Mouse (Mus musculus) stomach, postnatal 0 days (tissue): ENCODE measurements around the gene Lgr4. TPM values are rescaled to one million over a fixed set of nuclear protein-coding genes. Genes with fewer than 3 reads are reported as not detected.

Source experiments
- ATAC-seq: fragments of 200-750 bp; cut with Nextera tagmentation; 2 replicates; pipeline ENCODE4 v1.8.0; 2017; ENCODE audit not compliant: low FRiP score, low TSS enrichment
- DNase-seq: peaks from one replicate; pipeline ENCODE4 v3.0.0-alpha.2; 2016; ENCODE audit warnings: low spot score
- H3K27ac ChIP-seq: fragments of 300-500 bp; sonication (generic); replicated peaks from 2 replicates; pipeline ENCODE4 v1.5.1; 2014; ENCODE audit warnings: mild to moderate bottlenecking, control low read depth
- H3K27me3 ChIP-seq: fragments of 300-500 bp; sonication (generic); 2 replicates; pipeline ENCODE4 v1.6.1; 2014; ENCODE audit warnings: low read length; ENCODE audit not compliant: control insufficient read depth, insufficient read depth
- H3K36me3 ChIP-seq: fragments of 300-500 bp; sonication (generic); 2 replicates; pipeline ENCODE4 v1.6.1; 2014; ENCODE audit warnings: low read length, mixed read lengths; ENCODE audit not compliant: control insufficient read depth, insufficient read depth
- H3K4me1 ChIP-seq: fragments of 300-500 bp; sonication (generic); replicated peaks from 2 replicates; pipeline ENCODE4 v1.6.1; 2014; ENCODE audit warnings: antibody characterized with exemption; ENCODE audit not compliant: control insufficient read depth, insufficient read depth
- H3K4me2 ChIP-seq: fragments of 300-500 bp; sonication (generic); replicated peaks from 2 replicates; pipeline ENCODE4 v1.6.1; 2014; ENCODE audit warnings: low read depth, mild to moderate bottlenecking, control low read depth, moderate library complexity
- H3K4me3 ChIP-seq: fragments of 300-500 bp; sonication (generic); 2 replicates; pipeline ENCODE4 v1.5.1; 2014; ENCODE audit warnings: low read depth, low read length, control low read depth
- H3K9ac ChIP-seq: fragments of 300-500 bp; sonication (generic); 2 replicates; pipeline ENCODE4 v1.6.1; 2014; ENCODE audit warnings: mild to moderate bottlenecking, low read length, control low read depth, mixed read lengths
- H3K9me3 ChIP-seq: fragments of 300-500 bp; sonication (generic); 2 replicates; pipeline ENCODE4 v1.6.1; 2016; ENCODE audit warnings: low read length; ENCODE audit not compliant: control insufficient read depth
- CTCF ChIP-seq: IDR thresholded peaks from 2 replicates; pipeline ENCODE4 v1.5.1; 2016; ENCODE audit warnings: antibody characterized with exemption, low read depth, mild to moderate bottlenecking, moderate library complexity
- EP300 ChIP-seq: optimal IDR thresholded peaks from 2 replicates; pipeline ENCODE3; 2016; ENCODE audit warnings: antibody characterized with exemption
- WGBS: fragments of 180-500 bp; shearing (Covaris S2); extraction: QIAGEN DNeasy Blood & Tissue Kit; methylation state at CpG from one replicate; pipeline ENCODE4 v1.1.7; 2014; 5-methylcytosine and 5-hydroxymethylcytosine counted together
- polyA plus RNA-seq: library from polyadenylated mRNA; unstranded; fragments of >200 nt; fragmentation: Nextera tagmentation; extraction: Ambion mirVana; gene quantifications from 2 replicates; pipeline ENCODE4 v1.2.1, GENCODE M21; 2015

Gene Lgr4
- polyA plus RNA-seq, 1 experiment from 2014 or later = 15.0 TPM

DNA sequence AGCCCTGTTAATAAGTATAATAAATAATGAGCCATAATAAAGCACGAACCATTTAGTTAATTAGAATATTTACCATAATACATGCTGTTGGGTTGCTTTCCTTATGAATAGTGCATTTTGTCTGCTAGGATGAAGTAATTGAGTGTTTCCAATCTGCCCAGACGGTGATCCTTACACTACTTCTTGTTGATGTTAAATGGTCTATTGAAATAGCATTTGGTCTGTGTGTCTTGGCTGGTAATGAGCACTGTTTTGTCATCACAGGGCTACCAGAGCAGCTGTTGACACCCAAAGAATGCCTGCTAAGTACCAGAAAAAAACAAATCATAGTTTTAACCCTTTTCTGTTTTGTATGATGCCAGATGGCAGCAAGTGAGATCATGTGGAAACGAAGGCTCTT, 42.8 kb downstream of the Lgr4 start:
- no peak overlapping the region for H3K27ac ChIP-seq
- no peak overlapping the region for H3K4me3 ChIP-seq
- TF ChIP-seq CTCF = no peak
- no peak for TF ChIP-seq EP300
- H3K9me3 ChIP-seq = no peaks in the 10 kb centered on the region
- ATAC-seq (no peak), DNase-seq (no peak)
- 56% methylated on average over 3 of the region's 3 CpGs for WGBS
- H3K9ac ChIP-seq = no peak overlapping the region
- no peaks in the 10 kb centered on the region for H3K27me3 ChIP-seq
- peaks cover 5% of the 10 kb centered on the region; the same call in 1 of the 2 replicates for H3K4me1 ChIP-seq
- no peaks in the 10 kb centered on the region for H3K36me3 ChIP-seq
- no peak overlapping the region for H3K4me2 ChIP-seq

DNA sequence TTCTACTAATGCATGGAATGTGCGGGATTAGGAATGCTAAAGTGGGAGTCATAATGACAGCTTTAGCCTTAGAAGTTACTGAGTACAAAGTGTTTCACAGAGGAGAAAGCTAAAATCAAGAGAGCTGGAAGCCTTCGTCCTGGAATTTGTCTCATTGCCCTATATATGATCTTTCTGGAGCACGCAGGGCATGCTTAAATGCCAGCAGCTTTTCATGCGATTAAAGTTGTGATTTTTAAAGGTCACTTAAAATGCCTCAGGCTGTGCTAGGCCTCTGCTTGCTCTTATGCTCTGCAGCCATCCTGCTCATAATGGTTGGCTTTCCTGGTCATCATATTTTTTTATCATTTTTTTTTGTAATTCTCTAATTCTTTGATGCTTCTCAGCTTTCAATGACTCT, 43.7 kb downstream of the Lgr4 start:
- DNase-seq = no peak
- no peak overlapping the region for H3K9ac ChIP-seq
- no peak overlapping the region for H3K27ac ChIP-seq
- TF ChIP-seq EP300 (no peak), CTCF (no peak)
- H3K9me3 ChIP-seq = no peaks in the 10 kb centered on the region
- ATAC-seq = no peak
- no peak overlapping the region for H3K4me2 ChIP-seq
- H3K27me3 ChIP-seq = no peaks in the 10 kb centered on the region
- H3K4me1 ChIP-seq = peaks cover 5% of the 10 kb centered on the region; the same call in 1 of the 2 replicates
- no peaks in the 10 kb centered on the region for H3K36me3 ChIP-seq
- no peak overlapping the region for H3K4me3 ChIP-seq
- WGBS = 56% methylated on average over 4 of the region's 4 CpGs

DNA sequence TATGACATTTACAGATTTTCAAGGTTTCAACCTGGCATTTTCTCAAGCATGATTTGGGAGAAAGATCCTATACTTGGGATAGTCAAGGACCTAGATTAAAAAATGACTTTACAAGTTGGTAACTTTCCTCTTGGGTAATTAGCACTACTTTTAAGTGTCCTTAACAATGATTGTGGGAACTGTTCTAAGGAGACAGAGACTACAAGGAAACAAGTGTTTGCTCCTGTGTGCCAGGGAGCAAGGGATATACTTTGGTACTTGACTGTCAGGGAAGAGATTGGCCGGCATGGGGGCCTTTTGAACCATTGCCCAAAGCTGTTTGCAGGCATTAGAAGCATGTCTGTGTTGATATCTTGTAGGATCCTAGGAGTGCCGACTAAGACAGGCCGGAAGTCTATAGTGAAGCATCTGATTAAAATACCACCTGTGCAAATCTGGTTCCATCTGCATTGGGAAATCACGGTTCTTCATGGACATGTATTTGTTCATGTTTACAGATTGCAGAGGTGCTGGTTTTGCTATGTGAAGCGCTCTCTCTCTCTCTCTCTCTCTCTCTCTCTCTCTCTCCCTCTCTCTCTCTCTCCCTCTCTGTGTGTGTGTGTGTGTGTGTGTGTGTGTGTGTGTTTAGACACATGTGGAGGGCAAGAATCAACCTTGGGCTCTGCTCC, 46.3 kb downstream of the Lgr4 start:
- Histone ChIP-seq H3K4me3 (no peak overlapping the region), H3K36me3 (no peaks in the 10 kb centered on the region), H3K9me3 (no peaks in the 10 kb centered on the region), H3K4me1 (peaks cover 5% of the 10 kb centered on the region; the same call in 1 of the 2 replicates), H3K27me3 (no peaks in the 10 kb centered on the region), H3K4me2 (no peak overlapping the region), H3K27ac (no peak overlapping the region), H3K9ac (no peak overlapping the region)
- 51% methylated on average over 5 of the region's 5 CpGs for WGBS
- TF ChIP-seq EP300 = no peak
- TF ChIP-seq CTCF = no peak
- DNase-seq (no peak), ATAC-seq (no peak)

DNA sequence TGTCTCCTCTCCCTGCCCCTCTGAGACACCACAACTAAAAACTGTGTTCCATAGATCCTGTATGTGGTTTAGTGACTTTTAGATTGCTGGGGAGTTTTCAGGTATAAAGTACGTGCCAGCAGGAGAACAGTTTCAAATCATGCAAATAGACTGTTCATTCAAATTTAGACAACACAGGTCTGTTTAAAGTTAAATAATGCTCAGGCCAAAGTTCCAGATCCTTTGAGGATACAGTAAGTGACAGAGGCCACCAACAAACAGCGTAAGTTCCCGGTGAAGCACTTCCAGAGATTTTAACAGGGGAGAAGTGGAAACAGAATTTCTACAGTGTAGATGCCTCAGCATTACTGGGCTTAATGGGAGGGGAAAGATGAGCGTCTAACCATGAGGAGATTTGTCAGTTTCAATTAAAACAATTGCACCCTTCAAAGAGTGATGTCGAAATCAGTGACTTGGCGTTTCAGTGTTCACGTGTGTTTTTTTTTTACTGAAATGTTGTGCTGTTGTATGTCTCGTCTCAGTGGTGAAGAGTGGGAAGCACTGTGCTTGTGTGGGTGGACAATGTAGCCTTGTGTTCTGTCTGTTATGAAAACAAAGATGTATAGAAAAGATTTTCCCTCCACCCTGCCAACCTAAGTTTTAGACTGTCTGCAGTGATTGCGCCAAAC, 48.4 kb downstream of the Lgr4 start:
- no peak for ATAC-seq
- no peak for TF ChIP-seq CTCF
- no peak for TF ChIP-seq EP300

DNA sequence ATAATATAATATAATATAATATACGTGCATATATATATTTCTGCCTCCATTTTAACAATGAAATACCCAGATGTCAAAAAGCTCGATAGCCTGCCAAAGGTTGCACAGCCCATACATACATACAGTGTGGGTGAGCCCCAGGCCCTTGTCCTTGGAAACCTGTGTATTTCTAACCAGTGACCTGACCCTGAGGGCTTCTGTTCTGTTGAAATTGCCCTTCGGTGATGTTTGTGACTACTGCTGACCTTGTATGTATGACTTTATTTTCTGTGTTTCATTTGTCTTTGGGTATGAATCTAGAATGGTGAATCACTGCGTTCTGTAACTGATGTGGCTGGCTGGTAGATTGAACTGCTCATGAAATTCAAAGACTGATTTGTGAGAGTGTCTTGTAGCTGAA, 49.4 kb downstream of the Lgr4 start:
- H3K36me3 ChIP-seq = no peaks in the 10 kb centered on the region
- no peak overlapping the region for H3K4me3 ChIP-seq
- DNase-seq = no peak
- H3K9ac ChIP-seq = no peak overlapping the region
- ATAC-seq = no peak
- 93% methylated on average over 4 of the region's 4 CpGs for WGBS
- H3K4me2 ChIP-seq = no peak overlapping the region
- no peaks in the 10 kb centered on the region for H3K4me1 ChIP-seq
- H3K27me3 ChIP-seq = no peaks in the 10 kb centered on the region
- H3K27ac ChIP-seq = no peak overlapping the region
- TF ChIP-seq CTCF (no peak), EP300 (no peak)
- H3K9me3 ChIP-seq = no peaks in the 10 kb centered on the region

More for the DNA sequence above, 48.4 kb downstream of the Lgr4 start:
- Histone ChIP-seq H3K27me3 (no peaks in the 10 kb centered on the region), H3K9me3 (no peaks in the 10 kb centered on the region), H3K4me3 (no peak overlapping the region), H3K4me2 (no peak overlapping the region), H3K9ac (no peak overlapping the region), H3K27ac (0 out of 2 replicates have a peak overlapping the region, but pooled peaks have one; percentile 8), H3K4me1 (no peaks in the 10 kb centered on the region), H3K36me3 (no peaks in the 10 kb centered on the region)
- 64% methylated on average over 9 of the region's 9 CpGs for WGBS
- no peak for DNase-seq

DNA sequence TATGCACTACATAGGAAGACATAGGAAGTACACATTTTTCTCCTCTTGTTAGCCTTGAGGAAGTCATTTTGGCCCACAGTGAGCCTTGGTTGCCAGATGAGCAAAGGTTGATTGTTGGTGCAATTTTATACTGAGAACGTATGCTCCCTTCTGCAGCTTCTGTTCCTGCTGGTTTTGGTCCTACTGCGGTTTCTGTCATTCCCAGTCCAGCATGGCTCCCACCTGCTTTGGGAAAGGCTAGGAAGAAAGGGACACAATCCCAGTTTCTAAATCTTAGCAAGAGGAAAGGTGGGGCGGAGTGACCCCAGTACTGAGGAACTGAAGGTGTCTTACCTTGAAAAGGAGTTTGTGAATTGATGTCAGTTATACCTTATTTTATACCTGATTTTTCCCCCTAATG, 51.9 kb downstream of the Lgr4 start:
- H3K27ac ChIP-seq = peak overlapping the region; percentile 65
- no peak for TF ChIP-seq CTCF
- TF ChIP-seq EP300 = no peak
- H3K36me3 ChIP-seq = no peaks in the 10 kb centered on the region
- H3K27me3 ChIP-seq = no peaks in the 10 kb centered on the region
- DNase-seq (no peak), ATAC-seq (no peak)
- no peaks in the 10 kb centered on the region for H3K4me1 ChIP-seq
- H3K9me3 ChIP-seq = no peaks in the 10 kb centered on the region
- 68% methylated on average over 3 of the region's 3 CpGs for WGBS
- no peak overlapping the region for H3K9ac ChIP-seq
- no peak overlapping the region for H3K4me2 ChIP-seq
- no peak overlapping the region for H3K4me3 ChIP-seq
